Comparison of ENCODE assay signal across 9 mouse cellular contexts in the genomic region with DNA sequence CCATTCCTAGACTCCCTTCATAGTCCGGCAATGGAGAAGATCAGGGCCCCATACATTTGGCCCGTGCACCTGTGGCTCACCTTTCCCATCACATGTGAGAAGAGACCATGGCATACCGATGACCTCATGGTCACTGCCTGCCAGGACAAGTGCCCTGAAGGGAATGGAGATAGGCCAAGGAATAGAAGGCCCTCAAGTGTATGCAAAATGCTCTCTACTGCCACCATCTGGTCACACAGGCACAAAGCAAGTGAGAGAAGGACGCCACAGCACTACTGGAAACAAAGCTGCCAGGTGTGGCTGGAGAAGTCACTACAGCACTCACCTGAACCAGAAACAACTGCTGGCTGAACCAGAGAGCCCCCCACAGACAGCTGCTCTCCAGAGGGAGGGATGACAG. TPM values are rescaled to one million over a fixed set of nuclear protein-coding genes. Genes with fewer than 3 reads are reported as not detected.
A peak's percentile ranks its signal among the peaks of the same experiment; 100 is the strongest.
DNase-seq lines count a peak whose midpoint lies in the region; TF ChIP-seq lines count a peak whose summit lies in the region.
"Had no signal": no experiment of that assay in that cellular context is flagged by ENCODE, and none has a peak within 500 bp of the region (broad histone marks: within the 10 kb centered on the region; RNA-seq: fewer than 3 reads in every experiment).

No protein-coding gene starts in this region.

- H3K9ac ChIP-seq in heart, adult 2 months (ENCODE audit: low read depth, low read length), result no peak overlapping the region

- 0 out of 2 replicates have a peak, but pooled peaks have one; percentile 35 for TF ChIP-seq EP300 in heart, adult 2 months (IDR thresholded peaks at IDR 0.05; ENCODE audit: insufficient read depth, low read depth, low read length)

- peak; percentile 89 for TF ChIP-seq CTCF in heart, adult 2 months (IDR thresholded peaks at IDR 0.05)

- no peaks in the 10 kb centered on the region for H3K27me3 ChIP-seq in heart, adult 2 months (ENCODE audit: control insufficient read depth, insufficient read depth, low read length)

- peak; percentile 43 to 45 for DNase-seq in heart, adult 2 months
- DNase-seq in heart, postnatal 25 days (ENCODE audit: low spot score), result no peak
- peak; percentile 55 for DNase-seq in CD4-positive helper T cell, adult 2 months (ENCODE audit: low read depth, low spot score)
- peak; percentile 79 for DNase-seq in cerebellum, adult 11-12 months
- peak; percentile 36 for DNase-seq in heart, adult 8-10 months (ENCODE audit: low spot score)
- peak; percentile 67 for DNase-seq in liver
- DNase-seq in natural killer cell, adult 2 months (ENCODE audit: low spot score in 2 of 2), result peak; percentile 30 to 54
- no peak for DNase-seq in frontal cortex, postnatal 14 days (ENCODE audit: low spot score in 2 of 2)

- H3K79me2 ChIP-seq in heart, adult 2 months (replicated peaks; ENCODE audit: control insufficient read depth, insufficient read depth, low read length), result no peaks in the 10 kb centered on the region

- no peak for TF ChIP-seq POLR2A in heart, adult 2 months (IDR thresholded peaks at IDR 0.05; ENCODE audit: insufficient read depth, low read depth, low read length)

- no peaks in the 10 kb centered on the region; the same call in none of the 2 replicates for H3K4me1 ChIP-seq in heart, adult 2 months (ENCODE audit: control insufficient read depth, insufficient read depth, low read length)

- H3K27ac ChIP-seq in heart, adult 2 months, result no peak overlapping the region

- intact Hi-C loops in heart, adult 2 months (cut with DNase I), result no loop called here
- intact Hi-C loops in heart, postnatal 25 days (cut with DNase I), result no loop called here

- 56% methylated on average over 4 of the region's 4 CpGs for WGBS in heart, adult 2 months

- H3K36me3 ChIP-seq in heart, adult 2 months (ENCODE audit: control insufficient read depth, insufficient read depth, low read length), result no peaks in the 10 kb centered on the region

- H3K4me3 ChIP-seq in heart, adult 2 months, result no peak overlapping the region

RNA-seq across cellular contexts. Expression of gene Necap2, which starts 8.4 kb away (rescaled TPM):
- total RNA-seq in heart, adult 2 months (2021), result 10 to 100 TPM; 13.9 to 14.9 TPM
- polyA plus RNA-seq in heart, adult 2 months (2012; rRNA removed), result 21.2 and 24.5 TPM in 2 replicates
- total RNA-seq in heart, postnatal 25 days (2021), result 10 to 100 TPM; 17.2 TPM
- total RNA-seq in heart, adult 8-10 months (2022), result 10 to 100 TPM; 14.7 to 18.2 (median 15.9) TPM

RNA-seq across cellular contexts. Expression of gene Crocc, which starts 9.4 kb away (rescaled TPM):
- 1 to 10 TPM; 4.6 to 4.9 TPM for total RNA-seq in heart, adult 2 months (2021)
- polyA plus RNA-seq in heart, adult 2 months (2012; rRNA removed), result 5.1 and 8.1 TPM in 2 replicates
- total RNA-seq in heart, postnatal 25 days (2021), result 1 to 10 TPM; 5.1 to 5.4 TPM
- total RNA-seq in heart, adult 8-10 months (2022), result 1 to 10 TPM; 3.5 to 6.8 (median 5.3) TPM

RNA-seq across cellular contexts. Expression of gene Spata21, which starts 18.4 kb away (rescaled TPM):
- not detected for total RNA-seq in heart, adult 2 months (2021)
- 0.16 and 0.20 TPM in 2 replicates for polyA plus RNA-seq in heart, adult 2 months (2012; rRNA removed)
- total RNA-seq in heart, postnatal 25 days (2021), result not detected
- not detected for total RNA-seq in heart, adult 8-10 months (2022)
- polyA plus RNA-seq: large intestine, adult 2 months had no signal

RNA-seq across cellular contexts. Expression of gene Mfap2, which starts 59.5 kb away (rescaled TPM):
- 1 to 10 TPM; 3.1 TPM for total RNA-seq in heart, adult 2 months (2021)
- polyA plus RNA-seq in heart, adult 2 months (2012; rRNA removed), result 12.2 and 17.6 TPM in 2 replicates
- 1 to 10 TPM; 6.7 to 6.9 TPM for total RNA-seq in heart, postnatal 25 days (2021)
- total RNA-seq in heart, adult 8-10 months (2022), result 1 to 10 TPM; 1.7 to 2.8 (median 2.2) TPM

Comparison
In these comparisons a context has a peak if more than half of its experiments do, and no peak if none do; other contexts are left out.
1. DNase-seq: peak in heart, adult 2 months (2 of 2), CD4-positive helper T cell, adult 2 months (single experiment), cerebellum, adult 11-12 months (single experiment), heart, adult 8-10 months (single experiment), liver (single experiment) and natural killer cell, adult 2 months (2 of 2); none in heart, postnatal 25 days (single experiment) and frontal cortex, postnatal 14 days (0 of 2).